Mouse (Mus musculus) MEL (cell line): ENCODE measurements around the gene Trafd1. TPM values are rescaled to one million over a fixed set of nuclear protein-coding genes. Genes with fewer than 3 reads are reported as not detected.
A peak's percentile ranks its signal among the peaks of the same experiment; 100 is the strongest.

Source experiments
- DNase-seq: peaks from one replicate; pipeline ENCODE4 v3.0.0; 2011; ENCODE audit warnings: low read depth, low spot score
- H3K27ac ChIP-seq: 2 replicates; pipeline ENCODE4 v1.5.1; 2012; ENCODE audit warnings: low read depth, mild to moderate bottlenecking, control low read depth, low read length, moderate library complexity; ENCODE audit not compliant: control insufficient read depth
- H3K27me3 ChIP-seq, 2 experiments: fragments of 150-350 bp in 1 of 2; sonication (generic) in 1 of 2; 2 replicates each; pipeline ENCODE4 v1.6.1; 2012; ENCODE audit warnings: low read length in 2 of 2, mild to moderate bottlenecking in 2 of 2, improper control_type of control experiment in 1 of 2, moderate library complexity in 1 of 2; ENCODE audit not compliant: insufficient read depth in 2 of 2, control insufficient read depth in 1 of 2
- H3K36me3 ChIP-seq, 2 experiments: 2 replicates each; pipeline ENCODE4 v1.6.1; 2012 to 2014; ENCODE audit warnings: low read length in 2 of 2, improper control_type of control experiment in 1 of 2, inconsistent platforms in 1 of 2, mild to moderate bottlenecking in 1 of 2; ENCODE audit not compliant: insufficient read depth in 2 of 2, control insufficient read depth in 1 of 2
- H3K4me1 ChIP-seq, 2 experiments: fragments of 150-350 bp in 1 of 2; sonication (generic) in 1 of 2; 2 replicates each; pipeline ENCODE4 v1.6.1; 2012; ENCODE audit warnings: low read length in 2 of 2, improper control_type of control experiment in 1 of 2, mild to moderate bottlenecking in 1 of 2; ENCODE audit not compliant: insufficient read depth in 2 of 2, control insufficient read depth in 1 of 2
- H3K4me3 ChIP-seq, 2 experiments: fragments of 150-350 bp in 1 of 2; sonication (generic) in 1 of 2; 2 replicates each; pipeline ENCODE4 v1.5.1; 2012; ENCODE audit warnings: low read depth in 2 of 2, low read length in 2 of 2, mild to moderate bottlenecking in 2 of 2, moderate library complexity in 2 of 2, control low read depth in 1 of 2, improper control_type of control experiment in 1 of 2; ENCODE audit not compliant: control insufficient read depth in 1 of 2, insufficient read depth in 1 of 2
- H3K79me2 ChIP-seq: 2 replicates; pipeline ENCODE4 v1.6.1; 2012; ENCODE audit warnings: mild to moderate bottlenecking, low read length, moderate library complexity; ENCODE audit not compliant: control insufficient read depth, poor library complexity, insufficient read depth
- H3K9ac ChIP-seq: 2 replicates; pipeline ENCODE4 v1.6.1; 2012; ENCODE audit warnings: low read depth, mild to moderate bottlenecking, control low read depth, low read length, moderate library complexity; ENCODE audit not compliant: control insufficient read depth, poor library complexity, severe bottlenecking
- H3K9me3 ChIP-seq: fragments of 150-350 bp; sonication (generic); replicated peaks from 2 replicates; pipeline ENCODE4 v1.6.1; 2012; ENCODE audit warnings: mild to moderate bottlenecking, low read length, improper control_type of control experiment, moderate library complexity; ENCODE audit not compliant: insufficient read depth
- CHD2 ChIP-seq: IDR thresholded peaks from 2 replicates; pipeline ENCODE4 v1.6.1; 2011; ENCODE audit warnings: low read length, improper control_type of control experiment
- ELF1 ChIP-seq: IDR thresholded peaks from 2 replicates; pipeline ENCODE4 v1.6.1; 2014; ENCODE audit warnings: low read depth, mild to moderate bottlenecking, inconsistent platforms, low read length, improper control_type of control experiment, moderate library complexity
- ETS1 ChIP-seq: IDR thresholded peaks from 2 replicates; pipeline ENCODE4 v1.6.1; 2012; ENCODE audit warnings: low read depth, mild to moderate bottlenecking, inconsistent platforms, low read length, improper control_type of control experiment, moderate library complexity
- GABPA ChIP-seq: IDR thresholded peaks from 2 replicates; pipeline ENCODE4 v1.6.1; 2012; ENCODE audit warnings: low read depth, mild to moderate bottlenecking, inconsistent platforms, low read length, improper control_type of control experiment, moderate library complexity
- HCFC1 ChIP-seq: IDR thresholded peaks from 2 replicates; pipeline ENCODE4 v1.6.1; 2012; ENCODE audit warnings: low read depth, mild to moderate bottlenecking, inconsistent platforms, low read length, improper control_type of control experiment, moderate library complexity
- KAT2A ChIP-seq: conservative IDR thresholded peaks from 2 replicates; pipeline ENCODE4 v1.6.1; 2012; ENCODE audit warnings: low read depth, low read length, improper control_type of control experiment, inconsistent platforms
- MAFK ChIP-seq: IDR thresholded peaks from 2 replicates; pipeline ENCODE4 v1.6.1; 2011; ENCODE audit warnings: low read depth, mild to moderate bottlenecking, low read length, improper control_type of control experiment, borderline replicate concordance
- MAX ChIP-seq: IDR thresholded peaks from 2 replicates; pipeline ENCODE4 v1.6.1; 2011; ENCODE audit warnings: low read length, improper control_type of control experiment
- MYC ChIP-seq: IDR thresholded peaks from 2 replicates; pipeline ENCODE4 v1.6.1; 2011; ENCODE audit warnings: low read depth, mild to moderate bottlenecking, low read length, improper control_type of control experiment, moderate library complexity
- NELFE ChIP-seq: IDR thresholded peaks from 2 replicates; pipeline ENCODE4 v1.6.1; 2011; ENCODE audit warnings: low read depth, low read length, improper control_type of control experiment
- NRF1 ChIP-seq: IDR thresholded peaks from 2 replicates; pipeline ENCODE4 v1.6.1; 2014; ENCODE audit warnings: low read depth, mild to moderate bottlenecking, inconsistent platforms, low read length, improper control_type of control experiment, moderate library complexity; ENCODE audit not compliant: poor library complexity, insufficient read depth, severe bottlenecking
- RAD21 ChIP-seq: IDR thresholded peaks from 2 replicates; pipeline ENCODE4 v1.6.1; 2011; ENCODE audit warnings: mild to moderate bottlenecking, low read depth, low read length, improper control_type of control experiment
- RCOR1 ChIP-seq: IDR thresholded peaks from 2 replicates; pipeline ENCODE4 v1.6.1; 2012; ENCODE audit warnings: low read depth, mild to moderate bottlenecking, inconsistent platforms, low read length, improper control_type of control experiment
- SMC3 ChIP-seq: IDR thresholded peaks from 2 replicates; pipeline ENCODE4 v1.6.1; 2011; ENCODE audit warnings: low read depth, low read length, improper control_type of control experiment
- TAL1 ChIP-seq: IDR thresholded peaks from 2 replicates; pipeline ENCODE4 v1.6.1; 2012; ENCODE audit warnings: mild to moderate bottlenecking, inconsistent platforms, low read length, moderate library complexity, mixed read lengths
- ZNF384 ChIP-seq: IDR thresholded peaks from 2 replicates; pipeline ENCODE4 v1.6.1; 2012; ENCODE audit warnings: low read depth, mild to moderate bottlenecking, inconsistent platforms, low read length, improper control_type of control experiment
- polyA plus RNA-seq, 2 experiments: library from polyadenylated mRNA; stranded (reverse) in 1 of 2; unstranded in 1 of 2; fragments of >175 nt in 1 of 2; fragments of >200 nt in 1 of 2; gene quantifications; 2 replicates each; pipeline versions ENCODE4 v1.2.1 to v1.2.4; 2012; ENCODE audit warnings: low replicate concordance in 2 of 2, low read depth in 1 of 2; ENCODE audit not compliant: insufficient read length in 2 of 2, insufficient read depth in 1 of 2, missing spikeins in 1 of 2
- total RNA-seq: library from RNA; depleted of rRNA; stranded (reverse); fragments of 300-350 nt; gene quantifications from 2 replicates; pipeline ENCODE4 v1.2.3, GENCODE M21; 2012

The Trafd1 gene
- total and polyA plus RNA-seq, 3 experiments = 12.9 to 21.4 TPM; not detected in 1

DNA sequence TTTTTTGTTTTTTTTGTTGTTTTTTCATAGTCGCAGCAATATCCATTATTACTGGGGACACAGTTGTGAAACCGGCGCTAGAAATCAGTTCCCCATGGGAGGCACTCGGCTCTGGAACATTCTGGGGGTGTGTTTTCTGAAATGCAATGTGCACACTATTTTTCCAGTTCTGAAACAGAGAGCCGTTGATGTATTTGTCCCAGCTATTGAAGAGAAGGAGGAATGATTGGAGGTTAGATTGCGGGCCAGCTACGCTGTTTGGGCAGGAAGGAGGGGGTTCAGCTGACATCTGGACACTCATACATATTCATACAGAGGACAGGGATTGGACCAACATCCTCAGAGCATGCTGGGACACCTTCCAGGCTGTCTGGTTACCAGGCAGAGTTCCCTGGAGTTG lies 3.7 kb upstream of the Trafd1 start:
- no peak for DNase-seq
- peaks cover 2 to 22% of the 10 kb centered on the region in 2 experiments; a peak in 3 of 4 replicates for H3K4me1 ChIP-seq
- peaks cover 3% of the 10 kb centered on the region; the same call in 1 of the 2 replicates for H3K79me2 ChIP-seq
- no peak overlapping the region for H3K4me3 ChIP-seq
- TF ChIP-seq TAL1 (no peak), CHD2 (no peak), SMC3 (no peak), ETS1 (no peak), HCFC1 (no peak), NRF1 (no peak), NELFE (no peak), MAFK (no peak), ZNF384 (no peak), GABPA (no peak), KAT2A (no peak), ELF1 (no peak)
- H3K36me3 ChIP-seq = peaks cover 0 to 16% of the 10 kb centered on the region in 2 experiments; a peak in 2 of 4 replicates
- H3K9ac ChIP-seq = no peak overlapping the region
- H3K9me3 ChIP-seq = no peaks in the 10 kb centered on the region
- no peaks in the 10 kb centered on the region for H3K27me3 ChIP-seq
- no peak overlapping the region for H3K27ac ChIP-seq

DNA sequence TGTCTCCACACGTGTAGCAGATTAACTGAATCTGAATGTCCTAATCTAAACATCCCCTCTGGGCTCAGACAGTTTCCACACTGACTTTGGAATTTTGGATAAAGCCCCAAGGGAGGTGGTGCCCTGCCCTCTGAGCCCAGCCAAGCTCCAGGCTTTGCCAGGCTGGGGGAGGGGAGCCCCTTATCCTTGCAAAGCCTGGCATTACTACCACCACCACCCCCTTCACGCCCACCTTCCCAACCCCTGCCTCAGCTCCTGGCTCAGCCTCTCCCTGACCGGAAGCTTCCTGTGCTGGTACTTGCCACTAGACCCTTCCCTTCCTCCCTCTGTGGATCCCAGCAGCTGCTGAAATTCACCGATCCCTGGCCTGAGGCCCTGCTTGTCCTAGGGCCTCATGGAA lies 1.7 kb upstream of the Trafd1 start:
- H3K4me1 ChIP-seq = peaks cover 2 to 16% of the 10 kb centered on the region in 2 experiments; a peak in 3 of 4 replicates
- no peak for DNase-seq
- peak overlapping the region in 1 of 2 experiments; percentile 77; a peak in 1 of 4 replicates for H3K4me3 ChIP-seq
- no peaks in the 10 kb centered on the region for H3K27me3 ChIP-seq
- no peak overlapping the region for H3K9ac ChIP-seq
- no peaks in the 10 kb centered on the region for H3K9me3 ChIP-seq
- TF ChIP-seq KAT2A (no peak), MYC (no peak), MAX (no peak), RCOR1 (no peak), RAD21 (no peak), ZNF384 (no peak)
- peaks cover 3% of the 10 kb centered on the region; the same call in 1 of the 2 replicates for H3K79me2 ChIP-seq
- H3K36me3 ChIP-seq = peaks cover 0 to 14% of the 10 kb centered on the region in 2 experiments; a peak in 2 of 4 replicates
- H3K27ac ChIP-seq = no peak overlapping the region
